Mouse (Mus musculus): ENCODE data around the gene Alpl. TPM values are rescaled to one million over a fixed set of nuclear protein-coding genes. Genes with fewer than 3 reads are reported as not detected.

Gene Alpl
- polyA plus RNA-seq, 1 experiment, result not detected

DNA sequence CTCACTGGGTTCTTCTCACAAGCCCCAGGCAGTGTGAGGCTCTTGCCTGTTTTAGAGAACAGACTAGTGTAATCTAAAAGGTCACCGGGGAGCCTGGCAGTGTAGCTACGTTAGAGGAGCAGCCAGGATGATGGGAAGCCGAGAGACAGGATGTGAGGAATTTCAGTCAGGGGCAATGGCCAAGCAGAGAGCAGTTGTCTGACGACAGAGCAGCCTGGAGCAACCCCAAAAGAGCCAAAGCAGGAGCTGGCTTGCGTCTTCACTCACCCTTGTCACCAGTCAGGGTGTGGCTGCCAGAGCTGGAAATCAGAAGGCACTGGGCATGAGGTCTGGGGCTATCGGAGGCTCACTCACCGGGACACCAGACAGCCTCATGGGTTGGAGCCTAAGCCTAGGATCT is 26.5 kb downstream of the Alpl start:
- H3K27ac ChIP-seq (ENCODE audit: insufficient read depth, low read depth, low read length), result no peak overlapping the region
- WGBS, result 79% methylated on average over 7 of the region's 7 CpGs
- H3K4me3 ChIP-seq (ENCODE audit: insufficient read depth, low read depth, low read length), result no peak overlapping the region
- TF ChIP-seq POLR2A (IDR thresholded peaks at IDR 0.05; ENCODE audit: insufficient read depth, low read depth, low read length), result no peak
- no peak for TF ChIP-seq CTCF (IDR thresholded peaks at IDR 0.05; ENCODE audit: insufficient read depth, low read depth, low read length)
- H3K4me1 ChIP-seq (ENCODE audit: control insufficient read depth, insufficient read depth, low read length), result peaks cover 22% of the 10 kb centered on the region

- TF ChIP-seq POLR2A (IDR thresholded peaks at IDR 0.05; ENCODE audit: insufficient read depth, low read depth, low read length) (no peak), CTCF (IDR thresholded peaks at IDR 0.05; ENCODE audit: insufficient read depth, low read depth, low read length) (no peak)
- WGBS, result 65% methylated on average over 6 of the region's 6 CpGs
- H3K27ac ChIP-seq (ENCODE audit: insufficient read depth, low read depth, low read length), result no peak overlapping the region
These were observed 27.4 kb downstream of the Alpl start for GRCm38 (mm10) chr4:137768831-137769230.

GRCm38 (mm10) chr4:137768381-137768780 is 27.8 kb downstream of the Alpl start:
- WGBS, result 78% methylated on average over 5 of the region's 5 CpGs
- Histone ChIP-seq H3K4me3 (ENCODE audit: insufficient read depth, low read depth, low read length) (no peak overlapping the region), H3K4me1 (ENCODE audit: control insufficient read depth, insufficient read depth, low read length) (peaks cover 22% of the 10 kb centered on the region), H3K27ac (ENCODE audit: insufficient read depth, low read depth, low read length) (no peak overlapping the region)
- TF ChIP-seq CTCF (IDR thresholded peaks at IDR 0.05; ENCODE audit: insufficient read depth, low read depth, low read length) (no peak), POLR2A (IDR thresholded peaks at IDR 0.05; ENCODE audit: insufficient read depth, low read depth, low read length) (no peak)

More at GRCm38 (mm10) chr4:137768831-137769230, 27.4 kb downstream of the Alpl start:
- Histone ChIP-seq H3K4me3 (ENCODE audit: insufficient read depth, low read depth, low read length) (no peak overlapping the region), H3K4me1 (ENCODE audit: control insufficient read depth, insufficient read depth, low read length) (peaks cover 22% of the 10 kb centered on the region)

GRCm38 (mm10) chr4:137766365-137766764 is 29.8 kb downstream of the Alpl start:
- Histone ChIP-seq H3K27ac (ENCODE audit: insufficient read depth, low read depth, low read length) (no peak overlapping the region), H3K4me3 (ENCODE audit: insufficient read depth, low read depth, low read length) (no peak overlapping the region), H3K4me1 (ENCODE audit: control insufficient read depth, insufficient read depth, low read length) (peaks cover 22% of the 10 kb centered on the region)
- WGBS, result 53% methylated on average over 5 of the region's 5 CpGs
- no peak for TF ChIP-seq POLR2A (IDR thresholded peaks at IDR 0.05; ENCODE audit: insufficient read depth, low read depth, low read length)
- no peak for TF ChIP-seq CTCF (IDR thresholded peaks at IDR 0.05; ENCODE audit: insufficient read depth, low read depth, low read length)

GRCm38 (mm10) chr4:137765554-137765971 is 30.6 kb downstream of the Alpl start:
- 65% methylated on average over 7 of the region's 7 CpGs for WGBS
- no peak overlapping the region for H3K4me3 ChIP-seq (ENCODE audit: insufficient read depth, low read depth, low read length)
- TF ChIP-seq POLR2A (IDR thresholded peaks at IDR 0.05; ENCODE audit: insufficient read depth, low read depth, low read length), result no peak
- TF ChIP-seq CTCF (IDR thresholded peaks at IDR 0.05; ENCODE audit: insufficient read depth, low read depth, low read length), result no peak
- H3K4me1 ChIP-seq (ENCODE audit: control insufficient read depth, insufficient read depth, low read length), result peaks cover 20% of the 10 kb centered on the region
- 0 out of 2 replicates have a peak overlapping the region, but pooled peaks have one; percentile 3 for H3K27ac ChIP-seq (ENCODE audit: insufficient read depth, low read depth, low read length)

GRCm38 (mm10) chr4:137764621-137765020 is 31.6 kb downstream of the Alpl start:
- no peak for TF ChIP-seq POLR2A (IDR thresholded peaks at IDR 0.05; ENCODE audit: insufficient read depth, low read depth, low read length)
- no peak for TF ChIP-seq CTCF (IDR thresholded peaks at IDR 0.05; ENCODE audit: insufficient read depth, low read depth, low read length)
- no peak overlapping the region for H3K4me3 ChIP-seq (ENCODE audit: insufficient read depth, low read depth, low read length)
- H3K27ac ChIP-seq (ENCODE audit: insufficient read depth, low read depth, low read length), result no peak overlapping the region
- 67% methylated on average over 3 of the region's 3 CpGs for WGBS
- peaks cover 20% of the 10 kb centered on the region for H3K4me1 ChIP-seq (ENCODE audit: control insufficient read depth, insufficient read depth, low read length)

DNA sequence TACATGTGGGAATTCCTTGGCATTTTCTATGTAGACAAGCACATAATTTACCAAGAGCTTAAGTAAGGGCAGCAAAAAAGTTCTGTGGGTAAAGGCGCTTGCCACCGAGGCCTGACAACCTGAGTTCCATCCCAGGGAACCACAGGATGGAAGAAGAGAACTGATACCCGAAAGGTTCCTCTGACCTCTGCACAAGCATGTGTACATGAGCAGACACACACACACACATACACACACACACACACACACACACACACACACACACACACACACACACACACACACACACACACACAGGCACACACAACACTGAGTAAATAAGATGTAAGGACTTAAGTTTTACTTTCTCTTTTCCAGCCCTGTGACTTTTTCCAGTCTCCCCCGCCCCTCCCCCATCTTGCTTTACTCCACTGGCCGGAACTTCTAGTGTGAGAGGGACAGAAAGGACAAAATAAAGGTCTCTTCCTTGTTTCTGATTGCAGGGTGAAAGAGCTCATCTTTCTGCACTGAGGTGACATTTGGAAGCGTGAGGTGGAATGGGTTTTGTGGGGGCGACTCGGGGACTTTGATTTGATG is 32.2 kb downstream of the Alpl start:
- Histone ChIP-seq H3K27ac (ENCODE audit: insufficient read depth, low read depth, low read length) (no peak overlapping the region), H3K4me1 (ENCODE audit: control insufficient read depth, insufficient read depth, low read length) (peaks cover 20% of the 10 kb centered on the region), H3K4me3 (ENCODE audit: insufficient read depth, low read depth, low read length) (no peak overlapping the region)
- no peak for TF ChIP-seq POLR2A (IDR thresholded peaks at IDR 0.05; ENCODE audit: insufficient read depth, low read depth, low read length)
- 70% methylated on average over 8 of the region's 8 CpGs for WGBS

GRCm38 (mm10) chr4:137762886-137763285 is 33.3 kb downstream of the Alpl start:
- 60% methylated on average over 9 of the region's 9 CpGs for WGBS
- Histone ChIP-seq H3K4me3 (ENCODE audit: insufficient read depth, low read depth, low read length) (no peak overlapping the region), H3K27ac (ENCODE audit: insufficient read depth, low read depth, low read length) (no peak overlapping the region), H3K4me1 (ENCODE audit: control insufficient read depth, insufficient read depth, low read length) (peaks cover 15% of the 10 kb centered on the region)
- no peak for TF ChIP-seq CTCF (IDR thresholded peaks at IDR 0.05; ENCODE audit: insufficient read depth, low read depth, low read length)
- no peak for TF ChIP-seq POLR2A (IDR thresholded peaks at IDR 0.05; ENCODE audit: insufficient read depth, low read depth, low read length)

DNA sequence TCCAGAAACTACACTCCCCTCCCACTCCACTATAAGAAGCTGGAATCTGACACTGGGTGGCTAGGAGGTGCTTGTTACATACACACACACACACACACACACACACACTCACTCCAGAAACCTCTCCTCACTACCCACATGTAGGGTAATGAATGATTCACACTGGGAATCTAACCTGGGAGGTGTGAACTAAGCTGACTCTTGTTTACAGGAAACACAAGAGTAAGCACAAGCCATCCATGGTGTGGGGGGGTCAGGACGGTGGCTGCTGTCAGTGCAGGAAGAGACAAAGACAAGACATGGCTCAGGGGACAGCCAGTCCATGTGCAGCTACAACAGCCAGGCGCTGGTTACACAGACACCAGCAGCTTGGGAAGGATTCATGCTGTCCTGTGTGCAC is 41.7 kb downstream of the Alpl start:
- WGBS, result 79% methylated on average over 2 of the region's 2 CpGs
- TF ChIP-seq CTCF (IDR thresholded peaks at IDR 0.05; ENCODE audit: insufficient read depth, low read depth, low read length) (no peak), POLR2A (IDR thresholded peaks at IDR 0.05; ENCODE audit: insufficient read depth, low read depth, low read length) (no peak)
- no peak overlapping the region for H3K27ac ChIP-seq (ENCODE audit: insufficient read depth, low read depth, low read length)

More for the DNA sequence above, 41.7 kb downstream of the Alpl start:
- H3K4me3 ChIP-seq (ENCODE audit: insufficient read depth, low read depth, low read length), result no peak overlapping the region
- H3K4me1 ChIP-seq (ENCODE audit: control insufficient read depth, insufficient read depth, low read length), result no peaks in the 10 kb centered on the region; the same call in 1 of the 2 replicates
